Mouse (Mus musculus): ENCODE measurements around the gene Pxn.

Gene Pxn

DNA sequence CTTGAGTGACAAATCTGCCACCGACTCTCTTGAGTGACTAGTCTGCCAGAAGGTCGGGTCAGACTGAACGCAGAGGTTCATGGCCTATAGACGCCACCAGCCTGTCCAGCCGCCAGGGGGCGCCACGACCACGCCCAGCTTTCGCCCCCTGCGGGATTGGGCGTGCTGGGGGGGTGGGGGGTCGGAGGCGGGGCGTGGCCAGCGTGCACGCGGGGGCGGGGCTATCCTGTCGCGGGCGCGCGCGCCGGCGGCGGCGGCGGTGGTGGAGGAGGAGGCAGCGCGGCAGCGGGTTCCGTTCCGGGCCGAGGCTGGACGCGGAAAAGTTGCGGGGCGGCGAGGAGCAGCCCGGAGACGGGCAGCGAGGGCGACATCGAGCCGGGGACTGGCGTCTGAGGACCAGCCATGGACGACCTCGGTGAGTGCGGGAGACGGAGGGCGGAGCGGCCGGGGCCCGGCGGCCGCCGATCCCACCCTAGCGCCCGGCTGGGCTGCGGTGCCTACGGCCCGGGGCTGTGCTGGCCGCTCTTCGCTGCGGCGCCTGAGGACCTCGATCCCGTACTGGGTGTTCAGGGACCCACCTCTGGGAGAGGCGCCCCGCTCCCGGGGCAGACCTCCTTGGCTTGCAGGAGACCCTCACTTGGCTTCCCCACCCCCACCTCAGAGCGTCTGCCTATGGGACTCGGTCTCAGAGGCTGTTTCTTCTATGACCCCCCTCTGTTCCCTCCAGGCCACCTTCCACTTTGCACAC, at the start of gene Pxn:
Gene Pxn, plus strand, starts transcription at position 223 of the 748 bp plus-strand sequence.
- DNase-seq (ENCODE audit: low spot score in 2 of 2), result peak; percentile 92 to 95

DNA sequence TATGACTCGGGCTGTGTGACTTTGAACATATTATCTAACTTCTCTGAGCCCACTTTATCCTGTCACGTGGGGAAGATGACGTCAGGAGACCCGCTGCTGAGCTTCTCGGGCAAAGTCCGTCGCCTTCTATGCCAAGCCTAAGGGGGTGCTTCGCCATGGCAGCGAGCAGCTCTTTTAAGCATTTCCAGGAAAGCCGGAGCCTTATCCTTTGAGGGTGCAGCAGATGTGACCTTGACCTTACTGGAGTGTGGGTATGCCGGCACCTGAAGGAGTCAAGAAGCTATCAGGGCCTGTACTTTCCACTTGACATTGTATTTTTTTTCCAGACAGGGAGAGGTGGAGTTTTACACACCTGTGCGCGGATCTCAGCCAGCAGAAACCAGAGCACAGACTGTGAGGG, 47.6 kb upstream of the Pxn start:
- no peak for DNase-seq (ENCODE audit: low spot score in 2 of 2)

DNA sequence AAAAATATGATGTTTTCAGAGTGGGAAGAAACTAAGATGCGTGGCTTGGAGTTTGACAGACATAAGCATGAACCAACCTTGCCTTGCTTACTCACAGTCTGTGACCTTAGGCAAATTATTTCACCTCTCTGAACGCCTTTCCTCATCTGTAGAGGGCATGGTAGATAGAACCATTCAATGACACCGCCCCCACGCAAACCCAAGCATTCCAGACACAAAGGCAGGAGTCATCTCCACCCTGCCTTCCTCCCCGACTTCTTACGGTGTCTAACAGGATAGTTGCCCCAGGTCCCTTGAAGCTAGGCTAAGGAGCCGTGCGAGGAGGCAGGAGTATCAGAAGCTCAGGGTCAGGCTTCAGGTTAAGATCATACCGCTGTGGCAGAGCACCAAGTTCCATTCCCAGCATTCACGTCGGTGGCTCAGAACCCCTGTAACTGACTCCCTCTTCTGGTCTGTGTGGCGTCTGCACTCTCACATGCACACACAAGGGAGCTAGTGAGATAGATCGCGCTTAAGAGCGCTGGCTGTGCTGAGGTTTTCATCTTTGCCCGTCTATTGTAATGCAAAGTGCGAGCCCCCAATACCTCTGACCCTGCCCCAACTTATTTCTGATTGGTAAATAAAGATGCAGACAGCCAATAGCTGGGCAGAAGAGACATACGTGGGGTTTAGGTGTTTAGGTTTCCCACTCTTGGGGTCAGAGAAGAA, 41.9 kb upstream of the Pxn start:
- DNase-seq (ENCODE audit: low spot score in 2 of 2), result no peak

DNA sequence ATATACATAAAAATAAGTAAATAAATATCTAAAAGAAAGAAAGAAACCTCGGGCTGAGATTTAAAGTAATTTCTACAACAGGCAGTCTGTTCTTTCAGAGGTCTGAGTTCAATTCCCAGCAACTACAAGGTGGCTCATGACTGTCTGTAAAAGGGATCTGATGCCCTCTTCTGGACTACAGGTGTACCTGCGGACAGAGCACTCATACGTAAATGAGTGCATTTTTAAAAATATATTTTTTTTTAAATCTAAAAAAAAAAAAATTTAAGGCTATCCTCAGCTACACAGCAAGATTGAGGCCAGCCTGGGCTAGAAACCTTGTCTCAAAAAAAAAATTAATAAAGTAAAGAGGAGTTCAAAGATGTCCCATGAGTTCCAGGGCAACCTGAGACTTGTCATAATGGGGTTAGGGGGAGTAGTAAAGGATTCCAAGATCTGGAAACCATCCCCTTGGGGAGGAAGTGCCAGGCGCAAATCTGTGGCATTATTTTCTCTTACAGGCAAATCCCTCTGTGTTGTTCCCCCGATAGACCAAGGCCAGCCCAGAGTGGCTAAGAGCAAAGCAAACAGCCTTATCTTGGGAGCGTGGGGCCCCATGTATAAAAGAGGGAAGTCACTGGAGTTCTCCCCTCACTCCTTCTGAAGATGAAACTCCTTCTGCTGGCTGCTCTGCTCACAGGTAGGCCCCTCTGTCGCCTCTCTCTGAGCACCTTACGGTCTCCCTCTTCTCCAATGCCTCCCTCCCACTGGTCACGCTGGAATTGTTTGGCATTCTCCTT, 40.6 kb upstream of the Pxn start, which contains the start of gene Pla2g1b:
Gene Pla2g1b, plus strand, starts transcription at position 621 of the 779 bp plus-strand sequence.
- no peak for DNase-seq (ENCODE audit: low spot score in 2 of 2)

DNA sequence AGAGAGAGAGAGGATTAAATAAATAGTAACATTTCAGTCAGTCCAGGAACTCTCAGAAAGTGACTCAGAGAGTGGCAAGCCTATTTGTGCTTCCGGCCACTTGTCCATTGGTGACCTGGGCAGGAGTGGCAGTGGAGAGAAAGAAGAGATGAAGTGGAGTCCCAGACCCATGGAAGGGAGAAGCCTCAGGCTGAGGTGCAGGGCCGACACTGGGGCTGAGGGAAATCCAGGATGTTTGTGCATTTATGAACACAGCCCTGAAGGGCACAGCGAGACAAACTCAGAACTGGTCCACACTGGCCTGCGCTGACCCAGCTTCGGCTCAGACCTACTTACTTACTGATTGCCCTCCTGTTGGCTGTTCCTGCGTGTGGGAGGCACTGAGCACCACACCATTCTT, 36.7 kb upstream of the Pxn start:
- DNase-seq (ENCODE audit: low spot score in 2 of 2), result no peak

DNA sequence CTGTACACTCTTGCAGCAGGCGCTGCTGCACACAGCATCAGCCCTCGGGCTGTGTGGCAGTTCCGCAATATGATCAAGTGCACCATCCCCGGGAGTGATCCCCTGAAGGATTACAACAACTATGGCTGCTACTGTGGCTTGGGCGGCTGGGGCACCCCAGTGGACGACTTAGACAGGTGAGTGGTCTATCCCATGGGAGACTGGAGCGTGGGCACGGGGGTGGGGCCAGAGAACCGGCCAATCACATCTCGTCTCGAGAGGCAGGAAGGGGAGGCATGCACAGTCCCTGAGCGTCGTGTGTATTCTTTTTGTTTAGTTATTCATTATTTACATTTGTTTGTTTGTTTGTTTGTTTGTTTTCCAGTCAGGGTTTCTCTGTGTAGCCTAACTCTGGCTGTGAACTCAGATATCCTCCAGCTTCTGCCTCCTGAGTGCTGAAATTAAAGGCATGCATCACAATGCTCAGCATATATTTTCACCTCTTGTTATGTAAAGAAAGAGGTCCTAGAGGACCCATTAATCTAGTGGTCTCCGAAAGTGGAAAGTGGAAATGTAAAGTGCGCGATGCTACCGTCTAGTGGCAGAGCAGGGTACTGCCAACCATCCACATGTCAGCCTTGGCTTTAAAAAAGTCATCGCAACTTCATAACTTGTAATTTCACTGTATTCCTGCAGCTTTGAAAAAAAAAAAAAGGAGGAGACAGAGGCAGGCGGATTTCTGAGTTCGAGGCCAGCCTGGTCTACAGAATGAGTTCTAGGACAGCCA, 35.5 kb upstream of the Pxn start:
- peak; percentile 56 to 79 for DNase-seq (ENCODE audit: low spot score in 2 of 2)

DNA sequence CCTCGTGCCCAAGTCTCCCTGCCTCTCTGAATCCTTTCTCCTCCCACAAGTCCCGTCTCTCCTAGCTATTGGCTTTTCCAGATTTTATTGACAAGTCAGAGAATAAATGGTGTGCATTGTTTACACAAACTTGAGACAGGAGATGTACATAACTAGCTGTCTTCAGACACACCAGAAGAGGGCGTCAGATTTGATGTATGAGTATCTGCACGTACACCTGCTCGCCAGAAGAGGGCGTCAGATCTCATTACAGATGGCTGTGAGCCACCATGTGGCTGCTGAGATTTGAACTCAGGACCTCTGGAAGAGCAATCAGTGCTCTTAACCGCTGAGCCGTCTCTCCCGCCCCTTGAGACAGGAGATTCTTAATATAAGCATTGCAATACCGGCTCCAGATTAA, 33.3 kb upstream of the Pxn start:
- no peak for DNase-seq (ENCODE audit: low spot score in 2 of 2)

DNA sequence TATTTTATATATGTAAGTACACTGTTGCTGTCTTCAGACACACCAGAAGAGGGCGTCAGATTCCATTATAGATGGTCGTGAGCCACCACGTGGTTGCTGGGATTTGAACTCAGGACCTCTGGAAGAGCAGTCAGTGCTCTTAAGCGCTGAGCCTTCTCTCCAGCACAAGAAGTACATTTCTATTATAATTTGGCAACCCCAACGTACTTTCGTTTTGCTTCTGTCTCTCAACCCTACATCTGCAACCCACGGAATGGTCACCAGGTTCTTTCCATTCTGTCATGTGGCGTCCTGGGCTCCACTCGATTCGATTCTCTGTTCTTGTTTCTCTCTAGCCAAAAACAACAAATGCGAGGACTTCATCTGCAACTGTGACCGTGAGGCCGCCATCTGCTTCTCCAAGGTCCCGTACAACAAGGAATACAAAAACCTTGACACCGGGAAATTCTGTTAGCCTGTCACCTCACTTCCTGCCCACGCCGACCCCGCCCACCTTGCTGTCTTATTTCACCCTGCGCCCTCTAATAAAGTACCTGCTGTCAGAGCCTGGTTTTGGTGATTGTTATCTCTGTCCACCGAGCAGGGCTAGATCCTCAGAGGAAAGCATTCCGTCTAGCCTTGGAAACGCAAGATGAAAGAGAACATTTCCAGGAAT, 32.2 kb upstream of the Pxn start:
- no peak for DNase-seq (ENCODE audit: low spot score in 2 of 2)

DNA sequence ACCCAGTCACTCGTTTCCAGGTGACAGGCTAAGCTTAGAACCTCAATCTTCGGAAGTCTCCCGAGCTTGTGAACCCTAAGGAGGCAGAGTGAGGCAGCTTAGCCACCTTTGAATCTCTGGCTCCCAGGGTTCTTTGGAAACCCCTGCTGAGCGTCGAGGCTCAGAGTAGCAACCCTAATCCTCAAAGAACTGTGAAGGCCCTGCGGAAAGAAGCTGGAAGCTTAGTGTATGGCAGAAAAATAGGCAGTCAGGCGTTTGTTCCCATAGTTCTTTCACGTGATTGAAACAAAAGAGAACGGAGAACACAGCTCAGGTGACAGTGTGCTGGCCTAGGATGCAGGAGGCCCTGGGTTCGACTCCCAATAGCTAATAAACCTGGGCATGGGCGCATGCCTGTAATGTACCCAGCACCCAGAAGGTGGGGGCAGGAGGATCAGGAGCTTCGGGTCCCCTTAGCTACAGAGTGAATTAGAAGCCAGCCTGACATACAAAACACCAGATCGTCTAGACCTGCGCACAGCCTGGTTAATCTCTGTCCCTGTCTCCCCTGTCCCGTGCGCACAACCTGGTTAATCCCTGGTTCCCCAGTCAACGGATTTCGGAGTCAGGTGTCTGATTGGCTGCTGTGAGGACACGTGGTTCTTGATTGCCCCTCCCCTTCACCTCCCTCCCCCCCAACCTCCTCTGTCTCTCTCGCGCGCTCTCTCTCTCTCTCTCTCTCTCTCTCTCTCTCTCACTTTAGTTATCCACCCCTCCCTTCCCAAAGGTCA, 31.0 kb upstream of the Pxn start:
- no peak for DNase-seq (ENCODE audit: low spot score in 2 of 2)

DNA sequence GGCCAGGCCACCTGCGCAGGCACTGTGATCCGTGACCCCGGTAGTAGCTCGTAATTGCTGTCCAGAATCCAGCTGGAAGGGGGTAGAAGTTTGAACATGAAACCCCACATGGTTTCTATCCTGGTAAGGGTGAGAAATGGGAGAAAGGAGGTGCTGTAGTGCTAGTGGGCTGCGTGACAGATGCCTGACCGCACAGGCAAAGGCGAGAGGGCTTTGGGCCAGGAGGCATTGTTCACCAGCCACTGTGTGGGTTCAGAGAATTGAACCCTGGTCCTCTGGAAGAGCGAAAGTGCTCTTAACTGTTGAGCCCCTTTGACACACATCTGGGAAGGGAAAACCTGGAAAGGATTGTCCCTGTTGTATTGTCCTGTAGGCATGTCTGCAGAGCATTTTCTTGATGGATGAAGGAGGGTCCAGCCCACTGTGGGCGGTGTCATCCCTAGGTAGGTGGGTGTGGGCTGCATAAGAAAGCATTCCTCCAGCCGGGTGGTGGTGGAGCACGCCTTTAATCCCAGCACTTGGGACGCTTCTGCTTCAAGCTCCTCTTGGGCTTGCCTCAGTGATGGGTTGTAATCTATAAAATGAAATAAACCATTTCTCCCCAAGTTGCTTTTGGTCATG, 30.3 kb upstream of the Pxn start:
- DNase-seq (ENCODE audit: low spot score in 2 of 2), result no peak

DNA sequence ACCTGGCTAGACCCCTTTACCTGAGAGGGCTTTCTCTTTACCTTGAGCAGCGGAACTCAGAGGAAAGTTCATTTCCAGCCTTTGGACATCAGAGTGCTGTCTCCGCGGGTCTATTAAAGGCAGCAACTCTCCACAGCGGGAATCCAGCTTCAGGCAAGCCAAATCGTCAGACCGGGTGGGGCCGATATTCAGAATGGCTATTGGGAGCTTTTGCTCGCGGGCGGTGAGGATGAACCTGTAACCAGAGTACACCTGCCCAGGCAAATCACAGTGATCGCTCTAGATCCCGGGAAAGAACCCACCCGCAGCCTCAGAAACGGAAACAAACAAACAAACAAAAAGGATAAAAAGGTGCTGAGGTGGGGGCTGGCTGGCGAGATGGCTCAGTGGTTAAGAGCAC, 26.9 kb upstream of the Pxn start:
- DNase-seq (ENCODE audit: low spot score in 2 of 2), result no peak

DNA sequence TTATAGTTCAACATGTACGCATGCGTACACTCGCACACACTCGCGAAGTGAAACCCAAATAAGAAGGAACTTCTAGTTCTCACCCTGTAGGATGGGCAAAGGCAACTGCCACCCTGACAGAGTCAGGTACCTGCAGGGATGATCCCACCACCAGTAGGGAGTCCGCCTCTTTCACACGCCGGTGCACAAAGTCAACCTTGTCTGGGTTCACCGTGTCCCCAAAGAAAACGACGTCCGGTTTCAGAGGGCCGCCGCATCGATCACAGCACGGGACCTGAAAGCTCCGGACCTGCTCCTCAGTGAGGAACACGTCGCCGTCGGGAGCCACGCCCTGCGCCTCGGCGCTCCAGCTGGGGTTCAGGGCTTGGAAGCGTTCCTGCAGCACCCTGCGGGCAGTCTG, 26.4 kb upstream of the Pxn start:
- peak; percentile 20 to 52 for DNase-seq (ENCODE audit: low spot score in 2 of 2)

DNA sequence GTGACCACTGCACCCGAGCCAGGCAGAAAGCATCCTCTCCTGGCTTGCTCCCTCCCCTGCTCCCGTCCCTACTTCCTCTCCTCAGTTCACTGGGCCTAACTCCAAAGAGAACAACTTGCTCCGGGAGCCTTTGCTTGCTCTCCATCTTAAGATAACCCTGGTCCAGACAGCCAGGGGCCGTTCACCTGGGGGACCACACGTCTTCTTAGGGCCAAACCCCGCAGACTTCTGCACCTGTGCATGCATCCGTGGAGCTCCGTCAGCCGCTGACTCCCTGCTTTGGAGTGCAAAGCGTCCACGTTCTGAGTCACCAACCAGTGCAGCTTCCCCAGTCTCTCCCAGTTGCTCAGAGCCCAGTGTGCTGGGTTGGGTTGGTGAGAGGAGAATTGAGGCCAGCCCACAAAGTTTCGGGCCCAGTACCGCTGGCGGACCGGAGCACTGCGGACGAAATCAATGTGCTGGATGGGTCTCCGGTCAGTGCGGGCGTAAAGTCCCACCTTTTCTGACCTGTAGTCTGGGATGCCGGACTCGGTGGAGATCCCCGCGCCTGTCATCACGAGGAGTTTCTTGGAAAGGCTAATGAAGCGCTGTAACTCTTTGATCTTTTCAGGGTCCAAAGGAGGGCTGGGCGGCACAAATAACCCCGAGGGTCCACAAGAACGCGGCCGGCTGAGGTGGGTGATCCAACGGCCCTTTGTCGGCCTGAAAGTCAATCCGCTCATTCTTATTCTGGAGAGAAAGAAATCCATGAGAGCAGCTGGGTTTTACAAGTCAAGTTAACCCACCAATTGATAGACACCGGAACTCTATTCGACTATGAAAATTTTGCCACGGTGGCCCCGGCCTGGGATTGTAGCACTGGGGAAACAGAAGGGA, 23.8 kb upstream of the Pxn start:
- DNase-seq (ENCODE audit: low spot score in 2 of 2), result no peak

DNA sequence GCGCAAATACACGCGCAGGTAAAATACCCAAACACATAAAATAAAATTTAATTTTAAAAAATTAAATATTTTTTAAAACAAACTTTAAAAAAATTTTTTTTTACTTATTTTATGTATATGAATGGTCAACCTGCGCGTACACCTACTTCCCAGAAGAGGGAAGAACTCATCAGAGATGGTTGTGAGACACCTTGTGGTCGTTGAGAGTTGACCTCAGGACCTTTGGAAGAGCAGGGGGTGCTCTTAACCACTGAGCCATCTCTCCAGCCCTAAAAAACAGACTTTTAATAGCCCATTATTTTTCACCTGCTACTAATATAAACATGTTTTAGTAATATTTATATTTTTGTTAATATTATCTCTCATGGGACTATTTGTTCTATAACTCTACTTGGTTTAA, 23.1 kb upstream of the Pxn start:
- DNase-seq (ENCODE audit: low spot score in 2 of 2), result no peak

DNA sequence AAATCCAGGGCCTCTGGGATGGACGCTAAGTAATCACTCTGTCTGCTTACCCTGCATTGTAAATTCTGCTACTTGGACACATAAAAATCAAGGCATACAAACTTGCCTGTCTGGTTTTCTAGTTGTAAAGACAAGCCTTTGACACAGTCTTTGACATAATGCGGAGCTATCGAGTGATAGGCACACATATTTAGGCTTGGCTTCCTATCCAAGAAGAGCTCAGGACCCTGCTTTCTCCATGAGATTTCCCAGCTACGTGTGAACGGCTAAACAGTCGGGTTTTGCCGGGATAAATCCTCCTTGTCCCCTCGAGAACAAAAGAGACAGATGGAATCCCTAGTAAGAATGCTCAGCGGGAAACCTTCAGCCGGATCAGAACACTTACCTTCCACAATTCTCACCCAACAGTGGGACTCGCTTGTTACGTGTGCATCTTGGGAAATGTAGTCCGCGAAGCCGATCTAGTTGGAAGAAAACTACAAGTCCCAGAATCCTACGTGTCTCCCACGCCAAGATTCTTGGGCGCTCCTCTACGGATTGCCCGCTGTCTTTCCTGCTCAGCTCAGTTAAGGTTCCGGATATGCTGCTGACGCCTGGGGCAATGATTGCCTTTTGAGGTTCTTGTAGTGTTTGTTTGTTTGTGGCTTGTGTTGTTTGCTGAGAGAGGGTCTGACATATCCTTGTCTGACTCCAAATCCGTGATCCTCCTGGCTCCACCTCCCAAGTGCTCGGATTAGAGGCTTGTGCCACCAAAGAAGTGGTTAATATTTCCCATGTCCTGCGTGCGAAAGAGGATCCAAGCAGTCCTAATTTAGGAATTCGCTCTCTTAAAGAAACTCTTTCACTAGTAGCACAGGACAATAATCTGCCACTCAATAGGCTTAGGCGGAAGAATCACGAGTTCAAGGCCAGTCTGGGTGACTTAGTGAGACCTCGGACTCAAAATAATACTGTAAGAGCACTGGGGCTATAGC, 22.2 kb upstream of the Pxn start, which contains the start of gene Sirt4:
Gene Sirt4, minus strand, starts transcription at position 779 of the 974 bp plus-strand sequence.
- peak; percentile 60 to 83 for DNase-seq (ENCODE audit: low spot score in 2 of 2)

DNA sequence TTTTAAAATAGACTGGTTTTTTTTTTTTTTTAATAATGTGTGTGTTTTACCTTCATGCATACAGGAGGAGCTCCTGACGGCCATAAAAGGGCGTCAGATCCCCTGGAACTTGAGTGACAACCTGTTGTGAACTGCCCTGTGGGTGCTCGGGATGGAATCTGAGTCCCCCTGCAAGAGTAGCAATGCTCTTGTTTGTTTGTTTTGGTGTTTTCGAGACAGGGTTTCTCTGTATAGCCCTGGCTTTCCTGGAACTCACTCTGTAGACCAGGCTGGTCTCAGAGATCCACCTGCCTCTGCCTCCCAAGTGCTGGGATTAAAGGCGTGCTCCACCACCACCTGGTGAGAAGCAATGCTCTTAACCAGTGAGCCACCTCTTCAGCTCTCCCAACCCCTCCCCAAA, 21.5 kb upstream of the Pxn start:
- no peak for DNase-seq (ENCODE audit: low spot score in 2 of 2)

DNA sequence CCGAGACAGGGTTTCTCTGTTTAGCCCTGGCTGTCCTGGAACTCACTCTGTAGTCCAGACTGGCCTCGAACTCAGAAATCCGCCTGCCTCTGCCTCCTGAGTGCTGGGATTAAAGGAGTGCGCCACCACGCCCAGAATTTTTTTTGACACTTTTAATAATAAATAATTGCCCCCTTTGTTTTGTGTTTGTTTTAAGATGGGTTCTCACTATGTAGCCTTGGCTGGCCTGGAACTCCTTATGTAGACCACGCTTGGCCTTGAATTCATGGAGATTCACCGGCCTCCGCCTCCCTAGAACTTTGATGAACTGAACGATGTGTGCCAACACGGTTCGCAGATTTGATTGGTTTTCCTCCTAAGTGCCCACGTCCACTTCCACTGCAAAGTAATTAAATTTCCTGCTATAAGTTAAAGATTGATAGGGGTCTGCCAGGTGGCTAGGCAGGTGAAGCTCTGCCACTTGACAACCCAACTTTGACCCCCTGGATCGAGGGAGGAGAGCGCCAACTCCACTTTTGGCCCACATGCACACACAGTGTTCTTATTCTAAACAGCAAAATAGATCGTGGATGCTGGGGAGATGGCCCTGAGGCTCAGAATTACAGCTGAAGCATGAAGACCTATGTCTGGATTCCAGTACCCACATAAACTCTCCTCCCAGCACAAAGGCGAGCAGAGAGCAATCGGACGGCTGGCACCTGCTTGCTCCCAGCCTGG, 20.8 kb upstream of the Pxn start:
- DNase-seq (ENCODE audit: low spot score in 2 of 2), result no peak

Measured in spleen, postnatal 10 days (tissue).